Mouse (Mus musculus) brain, embryonic 14.5 days (tissue): ENCODE data around the gene Hist1h2ab.

Experiments used
- CTCF ChIP-seq: fragments of 200-500 bp; IDR thresholded peaks from 2 replicates; pipeline ENCODE4 v1.5.1; 2012; ENCODE audit warnings: inconsistent platforms, mild to moderate bottlenecking, moderate library complexity, borderline replicate concordance; ENCODE audit not compliant: insufficient read depth, insufficient read length; ENCODE audit errors: extremely low read depth
- POLR2A ChIP-seq: fragments of 200-500 bp; IDR thresholded peaks from 2 replicates; pipeline ENCODE4 v1.6.1; 2012; ENCODE audit warnings: mild to moderate bottlenecking, inconsistent platforms, borderline replicate concordance; ENCODE audit not compliant: poor library complexity, insufficient read depth, insufficient read length, severe bottlenecking; ENCODE audit errors: extremely low read depth

- TF ChIP-seq CTCF: no peak
- no peak for TF ChIP-seq POLR2A
Measured at GRCm38 (mm10) chr13:23747892-23748288, 3.0 kb upstream of the Hist1h2ab start.
